Mouse (Mus musculus): ENCODE data around the gene Rspo1.

The Rspo1 gene

GRCm38 (mm10) chr4:124971094-124971493 is 15.1 kb upstream of the Rspo1 start:
- in situ Hi-C loops (cut with MboI, MseI): loop anchor here (10.0 to 25.0 kb wide), 2 partner anchors 446 to 741 kb away; no protein-coding TSS in a partner anchor

GRCm38 (mm10) chr4:124972316-124972715 is 13.9 kb upstream of the Rspo1 start:
- in situ Hi-C loops (cut with MboI, MseI): loop anchor here (10.0 to 25.0 kb wide), 2 partner anchors 448 to 740 kb away; no protein-coding TSS in a partner anchor

- in situ Hi-C loops (cut with MboI, MseI): loop anchor here (10.0 to 25.0 kb wide), 2 partner anchors 448 to 739 kb away; no protein-coding TSS in a partner anchor
Observed at GRCm38 (mm10) chr4:124973296-124973695, 12.9 kb upstream of the Rspo1 start.

GRCm38 (mm10) chr4:124978201-124978600 is 8.0 kb upstream of the Rspo1 start:
- in situ Hi-C loops (cut with MboI, MseI): loop anchor here (10.0 to 25.0 kb wide), 2 partner anchors 453 to 1041 kb away; no protein-coding TSS in a partner anchor

- in situ Hi-C loops (cut with MboI, MseI): loop anchor here (25.0 kb wide), 1 partner anchor 1047 kb away; no protein-coding TSS in a partner anchor
Observed at GRCm38 (mm10) chr4:124983893-124984526, 2.2 kb upstream of the Rspo1 start.

GRCm38 (mm10) chr4:124984871-124985670 is 1.2 kb upstream of the Rspo1 start:
- in situ Hi-C loops (cut with MboI, MseI): loop anchor here (25.0 kb wide), 1 partner anchor 1048 kb away; no protein-coding TSS in a partner anchor

GRCm38 (mm10) chr4:124986739-124987710 is 795 bp downstream of the Rspo1 start:
- in situ Hi-C loops (cut with MboI, MseI): loop anchor here (25.0 kb wide), 1 partner anchor 1050 kb away; no protein-coding TSS in a partner anchor

- in situ Hi-C loops (cut with MboI, MseI): loop anchor here (25.0 kb wide), 1 partner anchor 1050 kb away; no protein-coding TSS in a partner anchor
Observed at GRCm38 (mm10) chr4:124987711-124988097, 1.5 kb downstream of the Rspo1 start.

GRCm38 (mm10) chr4:124988382-124988781 is 2.2 kb downstream of the Rspo1 start:
- in situ Hi-C loops (cut with MboI, MseI): loop anchor here (25.0 kb wide), 1 partner anchor 1051 kb away; no protein-coding TSS in a partner anchor

- in situ Hi-C loops (cut with MboI, MseI): loop anchor here (10.0 to 25.0 kb wide), 2 partner anchors 645 to 1053 kb away; no protein-coding TSS in a partner anchor
Observed at GRCm38 (mm10) chr4:124989787-124990253, 3.6 kb downstream of the Rspo1 start.

GRCm38 (mm10) chr4:124990325-124990724 is 4.1 kb downstream of the Rspo1 start:
- in situ Hi-C loops (cut with MboI, MseI): loop anchor here (10.0 to 25.0 kb wide), 2 partner anchors 644 to 1053 kb away; no protein-coding TSS in a partner anchor

GRCm38 (mm10) chr4:124997479-124998147 is 11.4 kb downstream of the Rspo1 start:
- in situ Hi-C loops (cut with MboI, MseI): loop anchor here (10.0 to 25.0 kb wide), 2 partner anchors 637 to 1060 kb away; no protein-coding TSS in a partner anchor

GRCm38 (mm10) chr4:124999548-124999947 is 13.3 kb downstream of the Rspo1 start:
- in situ Hi-C loops (cut with MboI, MseI): loop anchor here (10.0 to 25.0 kb wide), 2 partner anchors 635 to 1062 kb away; no protein-coding TSS in a partner anchor

GRCm38 (mm10) chr4:125002978-125003377 is 16.7 kb downstream of the Rspo1 start:
- in situ Hi-C loops (cut with MboI, MseI): no loop called here

- in situ Hi-C loops (cut with MboI, MseI): no loop called here
Observed at GRCm38 (mm10) chr4:125004886-125005285, 18.7 kb downstream of the Rspo1 start.

- in situ Hi-C loops (cut with MboI, MseI): no loop called here
Observed at GRCm38 (mm10) chr4:125007460-125007859, 21.2 kb downstream of the Rspo1 start.

- in situ Hi-C loops (cut with MboI, MseI): no loop called here
Observed at GRCm38 (mm10) chr4:125008220-125008619, 22.0 kb downstream of the Rspo1 start.

- in situ Hi-C loops (cut with MboI, MseI): no loop called here
Observed at GRCm38 (mm10) chr4:125008712-125009111, 22.5 kb downstream of the Rspo1 start.

- in situ Hi-C loops (cut with MboI, MseI): no loop called here
Observed at GRCm38 (mm10) chr4:125015806-125016635, 29.8 kb downstream of the Rspo1 start, which contains the start of gene Gnl2. Gene Gnl2 (plus strand): TSS chr4:125016585.

Data from T-helper 2 cell (primary cell).